Mouse (Mus musculus): ENCODE results near the gene Mto1. TPM values are rescaled to one million over a fixed set of nuclear protein-coding genes. Genes with fewer than 3 reads are reported as not detected.

Gene Mto1
- polyA plus RNA-seq (2012; rRNA removed), result 6.1 and 7.3 TPM in 2 replicates

GRCm38 (mm10) chr9:78447973-78448873 lies at the start of gene Mto1, which contains the start of gene Gm17324:
Gene Mto1 (plus strand): TSS chr9:78448208.
Gene Gm17324 (minus strand): TSS chr9:78448786.
- no peak for TF ChIP-seq CTCF (IDR thresholded peaks at IDR 0.05; ENCODE audit: extremely low read depth, insufficient read length, insufficient replicate concordance, low read depth, low read length)
- TF ChIP-seq POLR2A (IDR thresholded peaks at IDR 0.05; ENCODE audit: low read depth, low read length), result peak; percentile 60; the same call in 1 of the 2 replicates
- under 1% methylated on average over 96 of the region's 96 CpGs for WGBS
- Histone ChIP-seq H3K27me3 (ENCODE audit: control insufficient read depth, insufficient read depth, low read length) (no peaks in the 10 kb centered on the region), H3K36me3 (ENCODE audit: control insufficient read depth, insufficient read depth, low read length) (peaks cover 13% of the 10 kb centered on the region), H3K4me1 (ENCODE audit: control insufficient read depth, insufficient read depth, insufficient read length, low read length) (no peaks in the 10 kb centered on the region; the same call in 1 of the 2 replicates), H3K27ac (ENCODE audit: insufficient read depth, low read depth, low read length) (peak within 1 kb of the TSS; percentile 71), H3K4me3 (ENCODE audit: low read depth, low read length) (peak within 1 kb of the TSS; percentile 90)

DNA sequence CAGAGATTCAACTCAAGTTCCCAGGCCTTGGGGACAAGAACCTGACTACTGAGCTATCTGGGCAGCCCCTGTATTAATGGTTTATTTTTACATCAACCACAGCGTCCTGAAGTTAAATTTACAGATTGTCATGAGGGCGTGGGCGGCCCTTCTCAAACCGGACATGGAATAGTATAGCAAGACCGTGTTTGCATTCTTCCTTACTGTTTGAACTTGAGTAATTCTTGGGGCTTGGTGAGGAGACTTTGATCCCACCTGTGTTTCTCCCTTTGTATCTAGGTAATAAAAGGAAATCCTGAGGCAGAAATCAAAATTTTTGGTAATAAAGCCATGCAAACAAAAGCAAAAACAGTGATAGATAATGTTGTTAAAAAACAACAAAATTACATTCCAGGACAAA lies 47.4 kb upstream of the Mto1 start:
- Histone ChIP-seq H3K4me3 (ENCODE audit: low read depth, low read length) (no peak overlapping the region), H3K27me3 (ENCODE audit: control insufficient read depth, insufficient read depth, low read length) (peaks cover 15% of the 10 kb centered on the region), H3K36me3 (ENCODE audit: control insufficient read depth, insufficient read depth, low read length) (no peaks in the 10 kb centered on the region), H3K27ac (ENCODE audit: insufficient read depth, low read depth, low read length) (no peak overlapping the region), H3K4me1 (ENCODE audit: control insufficient read depth, insufficient read depth, insufficient read length, low read length) (peaks cover 10% of the 10 kb centered on the region)
- TF ChIP-seq POLR2A (IDR thresholded peaks at IDR 0.05; ENCODE audit: low read depth, low read length), result no peak
- no peak for TF ChIP-seq CTCF (IDR thresholded peaks at IDR 0.05; ENCODE audit: extremely low read depth, insufficient read length, insufficient replicate concordance, low read depth, low read length)
- WGBS, result 27% methylated on average over 5 of the region's 5 CpGs

- WGBS, result 63% methylated on average over 7 of the region's 7 CpGs
- H3K4me3 ChIP-seq (ENCODE audit: low read depth, low read length), result no peak overlapping the region
- H3K27me3 ChIP-seq (ENCODE audit: control insufficient read depth, insufficient read depth, low read length), result peaks cover 5% of the 10 kb centered on the region; the same call in 1 of the 2 replicates
- TF ChIP-seq CTCF (IDR thresholded peaks at IDR 0.05; ENCODE audit: extremely low read depth, insufficient read length, insufficient replicate concordance, low read depth, low read length) (no peak), POLR2A (IDR thresholded peaks at IDR 0.05; ENCODE audit: low read depth, low read length) (no peak)
- H3K27ac ChIP-seq (ENCODE audit: insufficient read depth, low read depth, low read length), result no peak overlapping the region
- H3K36me3 ChIP-seq (ENCODE audit: control insufficient read depth, insufficient read depth, low read length), result no peaks in the 10 kb centered on the region
- peaks cover 3% of the 10 kb centered on the region; the same call in 1 of the 2 replicates for H3K4me1 ChIP-seq (ENCODE audit: control insufficient read depth, insufficient read depth, insufficient read length, low read length)
Observed at GRCm38 (mm10) chr9:78401596-78401995, 46.4 kb upstream of the Mto1 start.

DNA sequence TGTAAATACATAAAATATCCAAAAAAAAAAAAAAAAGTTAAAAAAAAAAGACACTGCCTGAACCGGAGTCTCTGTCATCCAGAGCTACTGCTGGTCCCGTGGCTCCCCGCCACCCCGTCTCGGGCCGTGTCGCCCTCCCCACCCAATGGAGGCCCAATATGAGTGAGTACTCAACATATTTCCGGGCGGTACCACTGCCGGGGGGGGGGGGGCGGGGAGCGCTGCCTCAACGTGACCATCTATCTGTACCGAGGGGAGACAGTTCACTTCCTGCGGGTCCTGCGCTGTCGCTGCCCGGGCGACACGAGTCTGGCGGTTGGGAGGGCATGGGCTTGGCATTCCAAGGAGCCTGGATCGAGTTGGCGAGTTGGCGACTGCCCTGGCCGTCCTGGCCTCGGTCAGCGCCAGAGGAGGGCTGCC lies 20.6 kb upstream of the Mto1 start:
- Histone ChIP-seq H3K4me1 (ENCODE audit: control insufficient read depth, insufficient read depth, insufficient read length, low read length) (peaks cover 2% of the 10 kb centered on the region), H3K36me3 (ENCODE audit: control insufficient read depth, insufficient read depth, low read length) (no peaks in the 10 kb centered on the region), H3K27ac (ENCODE audit: insufficient read depth, low read depth, low read length) (no peak overlapping the region), H3K4me3 (ENCODE audit: low read depth, low read length) (peak overlapping the region; percentile 65), H3K27me3 (ENCODE audit: control insufficient read depth, insufficient read depth, low read length) (no peaks in the 10 kb centered on the region)
- WGBS, result 26% methylated on average over 26 of the region's 27 CpGs
- TF ChIP-seq POLR2A (IDR thresholded peaks at IDR 0.05; ENCODE audit: low read depth, low read length) (0 out of 2 replicates have a peak, but pooled peaks have one; percentile 16), CTCF (IDR thresholded peaks at IDR 0.05; ENCODE audit: extremely low read depth, insufficient read length, insufficient replicate concordance, low read depth, low read length) (no peak)

- WGBS, result 85% methylated on average over 6 of the region's 6 CpGs
- no peaks in the 10 kb centered on the region for H3K36me3 ChIP-seq (ENCODE audit: control insufficient read depth, insufficient read depth, low read length)
- H3K4me3 ChIP-seq (ENCODE audit: low read depth, low read length), result no peak overlapping the region
- H3K27me3 ChIP-seq (ENCODE audit: control insufficient read depth, insufficient read depth, low read length), result no peaks in the 10 kb centered on the region
- H3K4me1 ChIP-seq (ENCODE audit: control insufficient read depth, insufficient read depth, insufficient read length, low read length), result peaks cover 2% of the 10 kb centered on the region
- no peak overlapping the region for H3K27ac ChIP-seq (ENCODE audit: insufficient read depth, low read depth, low read length)
- TF ChIP-seq CTCF (IDR thresholded peaks at IDR 0.05; ENCODE audit: extremely low read depth, insufficient read length, insufficient replicate concordance, low read depth, low read length) (no peak), POLR2A (IDR thresholded peaks at IDR 0.05; ENCODE audit: low read depth, low read length) (peak; percentile 31; the same call in 1 of the 2 replicates)
Observed at GRCm38 (mm10) chr9:78428185-78428584, 19.8 kb upstream of the Mto1 start.

DNA sequence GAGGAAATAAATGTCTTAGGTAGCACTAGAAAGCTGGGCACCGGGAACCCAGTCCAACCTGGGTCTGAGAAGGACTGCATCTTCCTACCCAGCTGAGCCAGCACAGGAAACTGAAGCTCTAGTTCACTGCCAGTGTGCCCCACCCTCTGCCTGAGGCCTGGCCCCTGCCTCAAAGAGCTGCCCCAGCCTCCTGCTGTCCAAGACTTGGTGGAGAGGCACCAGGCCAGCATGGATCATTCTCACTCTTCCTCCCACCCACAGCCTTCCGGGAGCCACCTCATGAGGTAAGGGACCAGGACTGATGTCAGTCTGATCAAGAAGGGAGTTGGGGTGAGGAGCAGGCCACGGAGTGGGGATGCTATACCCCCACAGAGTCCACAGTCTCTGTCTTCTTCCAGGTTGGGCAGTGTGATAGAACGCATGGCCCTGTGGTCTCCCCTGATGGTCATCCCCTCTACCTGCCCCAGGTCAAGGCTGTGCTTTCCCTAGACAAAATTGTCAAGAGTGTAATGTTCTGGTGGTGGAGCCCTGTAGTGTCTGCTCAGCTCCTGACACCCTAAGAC lies 19.1 kb upstream of the Mto1 start:
- TF ChIP-seq POLR2A (IDR thresholded peaks at IDR 0.05; ENCODE audit: low read depth, low read length), result no peak
- TF ChIP-seq CTCF (IDR thresholded peaks at IDR 0.05; ENCODE audit: extremely low read depth, insufficient read length, insufficient replicate concordance, low read depth, low read length), result no peak
- peaks cover 2% of the 10 kb centered on the region for H3K4me1 ChIP-seq (ENCODE audit: control insufficient read depth, insufficient read depth, insufficient read length, low read length)
- no peak overlapping the region for H3K27ac ChIP-seq (ENCODE audit: insufficient read depth, low read depth, low read length)
- H3K36me3 ChIP-seq (ENCODE audit: control insufficient read depth, insufficient read depth, low read length), result no peaks in the 10 kb centered on the region
- H3K4me3 ChIP-seq (ENCODE audit: low read depth, low read length), result no peak overlapping the region
- 87% methylated on average over 4 of the region's 4 CpGs for WGBS
- H3K27me3 ChIP-seq (ENCODE audit: control insufficient read depth, insufficient read depth, low read length), result no peaks in the 10 kb centered on the region

DNA sequence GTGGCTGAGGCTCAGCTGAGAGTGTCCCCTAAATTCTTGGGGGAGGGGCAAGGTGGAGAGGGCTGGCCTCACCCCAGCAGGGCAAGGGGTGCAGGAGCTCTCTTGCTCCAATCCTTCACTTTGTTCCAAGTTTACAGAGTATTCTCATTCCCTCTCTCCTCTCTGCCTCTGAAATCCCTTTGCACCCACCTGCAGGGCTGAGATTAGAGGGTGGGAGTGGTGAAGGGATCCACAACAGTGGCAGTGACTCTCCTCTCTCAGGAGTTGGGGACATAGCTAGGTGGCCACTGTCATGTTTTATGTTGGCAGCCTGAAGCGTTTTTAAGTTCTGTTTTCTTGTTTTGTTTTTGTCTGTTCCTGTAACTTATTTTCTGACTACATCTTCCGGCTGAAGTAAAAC lies 18.5 kb upstream of the Mto1 start:
- WGBS, result 67% methylated on average over 2 of the region's 2 CpGs
- H3K4me1 ChIP-seq (ENCODE audit: control insufficient read depth, insufficient read depth, insufficient read length, low read length), result peaks cover 2% of the 10 kb centered on the region
- no peak for TF ChIP-seq CTCF (IDR thresholded peaks at IDR 0.05; ENCODE audit: extremely low read depth, insufficient read length, insufficient replicate concordance, low read depth, low read length)
- TF ChIP-seq POLR2A (IDR thresholded peaks at IDR 0.05; ENCODE audit: low read depth, low read length), result no peak
- H3K4me3 ChIP-seq (ENCODE audit: low read depth, low read length), result no peak overlapping the region
- no peaks in the 10 kb centered on the region for H3K27me3 ChIP-seq (ENCODE audit: control insufficient read depth, insufficient read depth, low read length)
- no peaks in the 10 kb centered on the region for H3K36me3 ChIP-seq (ENCODE audit: control insufficient read depth, insufficient read depth, low read length)
- no peak overlapping the region for H3K27ac ChIP-seq (ENCODE audit: insufficient read depth, low read depth, low read length)
